Mouse (Mus musculus): ENCODE results near the gene Nipsnap2. TPM values are rescaled to one million over a fixed set of nuclear protein-coding genes. Genes with fewer than 3 reads are reported as not detected.
"Not testable (repeated sequence)": the region's sequence is repeated elsewhere in the genome, so short reads cannot be mapped to it uniquely, and the experiment has no call there.

Nipsnap2 gene
- polyA plus RNA-seq, 1 experiment from 2014 or later, result 101 TPM

GRCm38 (mm10) chr5:129786161-129786560 lies 61.3 kb downstream of the Nipsnap2 start:
- peak overlapping the region; percentile 94 for H3K9ac ChIP-seq (ENCODE audit: low read length)
- peaks cover 12% of the 10 kb centered on the region for H3K4me1 ChIP-seq (replicated peaks; ENCODE audit: control insufficient read depth, insufficient read depth, low read length)
- peak overlapping the region; percentile 85 for H3K4me2 ChIP-seq (ENCODE audit: low read length)
- ATAC-seq (replicated peaks; ENCODE audit: low FRiP score, low TSS enrichment, low read depth) (no peak), DNase-seq (ENCODE audit: low spot score) (peak; percentile 55)
- H3K9me3 ChIP-seq (ENCODE audit: control insufficient read depth, low read length), result no peaks in the 10 kb centered on the region
- peaks cover 26% of the 10 kb centered on the region for H3K36me3 ChIP-seq (ENCODE audit: control insufficient read depth, insufficient read depth, low read length)
- H3K27ac ChIP-seq (ENCODE audit: low read depth), result peak overlapping the region; percentile 97
- 72% methylated on average over 6 of the region's 6 CpGs for WGBS
- peak overlapping the region; percentile 80 for H3K4me3 ChIP-seq (ENCODE audit: low read depth, low read length)
- no peaks in the 10 kb centered on the region for H3K27me3 ChIP-seq (replicated peaks; ENCODE audit: control insufficient read depth, insufficient read depth, low read length)

- H3K4me3 ChIP-seq (ENCODE audit: low read depth, low read length), result peak within 1 kb of the TSS; percentile 80
- WGBS, result under 1% methylated on average over 73 of the region's 73 CpGs
- H3K9ac ChIP-seq (ENCODE audit: low read length), result peak within 1 kb of the TSS; percentile 94
- ATAC-seq (replicated peaks; ENCODE audit: low FRiP score, low TSS enrichment, low read depth) (peak; percentile 99), DNase-seq (ENCODE audit: low spot score) (peak; percentile 100)
- H3K9me3 ChIP-seq (ENCODE audit: control insufficient read depth, low read length), result no peaks in the 10 kb centered on the region
- peak within 1 kb of the TSS; percentile 85 for H3K4me2 ChIP-seq (ENCODE audit: low read length)
- H3K27me3 ChIP-seq (replicated peaks; ENCODE audit: control insufficient read depth, insufficient read depth, low read length), result no peaks in the 10 kb centered on the region
- peak within 1 kb of the TSS; percentile 97 for H3K27ac ChIP-seq (ENCODE audit: low read depth)
- H3K4me1 ChIP-seq (replicated peaks; ENCODE audit: control insufficient read depth, insufficient read depth, low read length), result peaks cover 12% of the 10 kb centered on the region
- peaks cover 36% of the 10 kb centered on the region for H3K36me3 ChIP-seq (ENCODE audit: control insufficient read depth, insufficient read depth, low read length)
These were observed 62.2 kb downstream of the Nipsnap2 start, which contains the start of gene Psph for GRCm38 (mm10) chr5:129786818-129787790. TSS of gene Psph (minus strand) at chr5:129787449.

GRCm38 (mm10) chr5:129787818-129788593 lies 63.1 kb downstream of the Nipsnap2 start:
- WGBS, result 10% methylated on average over 11 of the region's 11 CpGs
- peaks cover 45% of the 10 kb centered on the region for H3K36me3 ChIP-seq (ENCODE audit: control insufficient read depth, insufficient read depth, low read length)
- peak overlapping the region; percentile 97 for H3K27ac ChIP-seq (ENCODE audit: low read depth)
- no peaks in the 10 kb centered on the region for H3K9me3 ChIP-seq (ENCODE audit: control insufficient read depth, low read length)
- H3K4me3 ChIP-seq (ENCODE audit: low read depth, low read length), result peak overlapping the region; percentile 80
- peak overlapping the region; percentile 94 for H3K9ac ChIP-seq (ENCODE audit: low read length)
- H3K4me1 ChIP-seq (replicated peaks; ENCODE audit: control insufficient read depth, insufficient read depth, low read length), result peaks cover 12% of the 10 kb centered on the region
- DNase-seq (ENCODE audit: low spot score) (no peak), ATAC-seq (replicated peaks; ENCODE audit: low FRiP score, low TSS enrichment, low read depth) (no peak)
- H3K27me3 ChIP-seq (replicated peaks; ENCODE audit: control insufficient read depth, insufficient read depth, low read length), result no peaks in the 10 kb centered on the region
- peak overlapping the region; percentile 75 for H3K4me2 ChIP-seq (ENCODE audit: low read length)

DNA sequence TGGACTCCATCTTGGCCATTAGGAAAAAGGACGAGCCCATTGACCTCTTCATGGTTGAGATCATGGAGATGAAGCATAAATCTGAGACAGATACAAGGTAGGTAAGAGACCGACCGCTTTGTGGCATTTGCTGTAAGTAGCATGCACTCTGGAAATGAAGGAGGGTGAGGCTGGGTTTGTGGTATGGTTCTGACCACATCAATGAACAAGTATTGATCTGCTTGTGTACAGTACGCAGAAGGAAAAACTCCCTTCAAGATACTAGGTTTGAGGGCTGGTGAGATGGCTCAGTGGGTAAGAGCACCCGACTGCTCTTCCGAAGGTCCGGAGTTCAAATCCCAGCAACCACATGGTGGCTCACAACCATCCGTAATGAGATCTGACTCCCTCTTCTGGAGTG lies 65.7 kb downstream of the Nipsnap2 start:
- not testable (repeated sequence) for DNase-seq (ENCODE audit: low spot score); H3K4me3 ChIP-seq (ENCODE audit: low read depth, low read length); H3K4me2 ChIP-seq (ENCODE audit: low read length); ATAC-seq (replicated peaks; ENCODE audit: low FRiP score, low TSS enrichment, low read depth); H3K27me3 ChIP-seq (replicated peaks; ENCODE audit: control insufficient read depth, insufficient read depth, low read length); H3K9me3 ChIP-seq (ENCODE audit: control insufficient read depth, low read length); H3K27ac ChIP-seq (ENCODE audit: low read depth); H3K9ac ChIP-seq (ENCODE audit: low read length)
- H3K4me1 ChIP-seq (replicated peaks; ENCODE audit: control insufficient read depth, insufficient read depth, low read length), result peaks cover 12% of the 10 kb centered on the region
- 94% methylated on average over 7 of the region's 8 CpGs for WGBS
- H3K36me3 ChIP-seq (ENCODE audit: control insufficient read depth, insufficient read depth, low read length), result peaks cover 60% of the 10 kb centered on the region

Other genes with a start within 250 kb of the Nipsnap2 start
- gene Sfswap, start 223.8 kb upstream of the Nipsnap2 start, polyA plus RNA-seq (2014; fragmentation: Nextera tagmentation; extraction: Ambion mirVana), result 43.8 and 45.7 TPM in 2 replicates
- gene Mmp17, start 140.9 kb upstream of the Nipsnap2 start, polyA plus RNA-seq (2014; fragmentation: Nextera tagmentation; extraction: Ambion mirVana), result 2.9 and 3.8 TPM in 2 replicates
- gene Zfp11, start 55.0 kb upstream of the Nipsnap2 start, polyA plus RNA-seq (2014; fragmentation: Nextera tagmentation; extraction: Ambion mirVana), result 4.0 and 4.1 TPM in 2 replicates
- not detected in 2 replicates for gene Sept14, start 16.6 kb upstream of the Nipsnap2 start, polyA plus RNA-seq (2014; fragmentation: Nextera tagmentation; extraction: Ambion mirVana)
- gene Mrps17, start 9.6 kb upstream of the Nipsnap2 start, polyA plus RNA-seq (2014; fragmentation: Nextera tagmentation; extraction: Ambion mirVana), result 211 and 218 TPM in 2 replicates
- gene Psph, start 62.4 kb downstream of the Nipsnap2 start, polyA plus RNA-seq (2014; fragmentation: Nextera tagmentation; extraction: Ambion mirVana), result 43.9 and 47.9 TPM in 2 replicates
- gene Sumf2, start 121.9 kb downstream of the Nipsnap2 start, polyA plus RNA-seq (2014; fragmentation: Nextera tagmentation; extraction: Ambion mirVana), result 47.8 and 49.6 TPM in 2 replicates
- 944 and 1,022 TPM in 2 replicates for gene Chchd2, start 162.4 kb downstream of the Nipsnap2 start, polyA plus RNA-seq (2014; fragmentation: Nextera tagmentation; extraction: Ambion mirVana)
- 3.9 and 4.1 TPM in 2 replicates for gene Zbed5, start 170.7 kb downstream of the Nipsnap2 start, polyA plus RNA-seq (2014; fragmentation: Nextera tagmentation; extraction: Ambion mirVana)
- gene Phkg1, start 173.5 kb downstream of the Nipsnap2 start, polyA plus RNA-seq (2014; fragmentation: Nextera tagmentation; extraction: Ambion mirVana), result 0.09 and 0.11 TPM in 2 replicates
- 1.9 and 2.7 TPM in 2 replicates for gene Nupr1l, start 183.5 kb downstream of the Nipsnap2 start, polyA plus RNA-seq (2014; fragmentation: Nextera tagmentation; extraction: Ambion mirVana)
- 18.9 and 20.2 TPM in 2 replicates for gene Vkorc1l1, start 216.9 kb downstream of the Nipsnap2 start, polyA plus RNA-seq (2014; fragmentation: Nextera tagmentation; extraction: Ambion mirVana)

All from intestine, embryonic 14.5 days (tissue).